Mouse (Mus musculus) lung, adult 2 months (tissue): ENCODE measurements around the gene Krt14. TPM values are rescaled to one million over a fixed set of nuclear protein-coding genes. Genes with fewer than 3 reads are reported as not detected.

Experiments
- DNase-seq: peaks from one replicate; pipeline ENCODE4 v3.0.0; 2022
- H3K4me1 ChIP-seq: fragments of 200-500 bp; 2 replicates; pipeline ENCODE4 v1.6.1; 2011; ENCODE audit warnings: low read length; ENCODE audit not compliant: control insufficient read depth, insufficient read depth
- H3K4me3 ChIP-seq: fragments of 200-500 bp; replicated peaks from 2 replicates; pipeline ENCODE3; 2011; ENCODE audit warnings: low read depth, mild to moderate bottlenecking, control low read depth, low read length; ENCODE audit errors: extremely low read depth
- CTCF ChIP-seq: fragments of 200-500 bp; IDR thresholded peaks from 2 replicates; pipeline ENCODE4 v1.5.1; 2011; ENCODE audit warnings: mild to moderate bottlenecking, low read length, control low read depth; ENCODE audit not compliant: insufficient read depth
- POLR2A ChIP-seq: fragments of 200-500 bp; IDR thresholded peaks from 2 replicates; pipeline ENCODE4 v1.6.1; 2011; ENCODE audit warnings: low read depth, mild to moderate bottlenecking, control low read depth, low read length, borderline replicate concordance; ENCODE audit errors: extremely low read depth
- WGBS: fragments of 180-500 bp; shearing (Covaris S2); methylation state at CpG from one replicate; pipeline ENCODE4 v1.1.7; 2018; 5-methylcytosine and 5-hydroxymethylcytosine counted together
- polyA plus RNA-seq: library from polyadenylated mRNA; depleted of rRNA; stranded (reverse); fragments of >200 nt; gene quantifications from 2 replicates; pipeline ENCODE4 v1.2.3, GENCODE M21; 2012

The Krt14 gene
- polyA plus RNA-seq, 1 experiment: 51.5 TPM

DNA sequence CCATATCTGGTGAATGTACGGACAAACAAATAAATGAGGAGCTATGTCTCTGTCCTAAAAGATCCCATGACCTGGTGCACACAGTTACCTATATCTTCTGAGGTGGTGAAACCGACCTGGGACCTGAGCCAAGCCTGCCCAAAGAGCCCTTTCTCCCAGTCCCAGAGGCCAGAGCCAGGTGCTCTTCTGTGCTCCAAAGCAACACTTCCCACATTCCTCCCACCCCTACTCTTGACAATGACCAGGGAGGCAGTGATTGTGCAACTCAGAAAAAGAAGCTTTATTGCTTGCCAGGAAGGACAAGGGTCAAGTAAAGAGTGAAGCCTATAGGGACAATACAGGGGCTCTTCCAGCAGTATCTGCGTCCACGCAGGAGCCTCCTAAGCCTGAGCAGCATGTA is 4.4 kb downstream of the Krt14 start:
- Histone ChIP-seq H3K4me3 (no peak overlapping the region), H3K4me1 (no peaks in the 10 kb centered on the region)
- 83% methylated on average over 4 of the region's 4 CpGs for WGBS
- DNase-seq: no peak
- no peak for TF ChIP-seq CTCF
- no peak for TF ChIP-seq POLR2A

DNA sequence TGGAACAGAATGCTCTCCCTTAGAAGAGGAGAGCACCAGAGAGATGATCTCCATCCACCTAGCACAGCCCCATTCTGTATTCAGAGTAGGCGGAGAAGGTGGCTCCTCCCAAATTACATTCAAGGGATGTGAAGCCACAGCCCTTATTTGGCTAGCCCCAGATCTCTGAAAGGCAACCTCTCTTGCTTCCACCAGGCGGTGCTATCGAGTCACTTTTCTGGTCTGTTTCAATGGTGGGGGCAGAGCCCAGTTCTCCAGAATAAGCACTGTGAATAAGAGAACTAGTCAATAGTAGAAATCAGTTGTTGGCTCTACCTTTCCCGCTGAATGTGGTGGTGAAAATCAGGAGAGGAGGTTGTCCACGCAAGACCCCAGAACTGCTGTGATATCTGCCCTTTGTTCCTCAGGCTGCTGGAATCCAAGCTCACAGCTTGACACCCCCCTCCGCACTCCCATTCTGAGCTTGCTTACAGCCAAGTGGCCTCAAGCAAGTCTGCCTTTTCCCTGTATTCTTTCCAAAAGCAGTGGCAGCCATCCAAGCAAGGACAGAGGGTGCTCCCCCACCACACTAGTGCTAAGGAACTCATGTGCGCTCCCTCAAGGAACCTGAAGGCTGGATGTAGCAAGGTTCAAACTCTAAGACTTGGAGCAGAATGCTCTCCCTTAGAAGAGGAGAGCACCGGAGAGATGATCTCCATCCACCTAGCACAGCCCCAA is 7.1 kb downstream of the Krt14 start:
- 43% methylated on average over 8 of the region's 8 CpGs for WGBS

DNA sequence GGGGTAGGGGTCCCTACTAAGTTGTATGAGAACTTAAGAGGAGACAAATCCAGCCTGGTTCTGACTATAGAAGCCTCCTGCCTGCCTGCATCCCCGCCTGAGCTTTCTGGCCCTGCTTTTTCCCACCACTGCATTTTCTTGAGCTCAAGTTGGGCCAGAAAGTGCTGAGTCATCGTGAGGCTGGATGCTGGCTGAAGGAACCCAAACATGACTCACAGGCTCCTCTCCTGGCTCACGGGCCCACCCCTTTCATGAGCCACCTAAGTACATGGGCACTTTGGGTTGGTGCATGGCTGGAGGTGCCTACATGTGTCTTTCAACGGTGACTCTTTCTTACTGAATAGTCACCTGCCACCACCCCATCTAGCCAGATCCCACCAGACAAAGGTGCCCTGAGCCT is 8.7 kb downstream of the Krt14 start:
- no peak for TF ChIP-seq CTCF
- TF ChIP-seq POLR2A: no peak
- Histone ChIP-seq H3K4me3 (no peak overlapping the region), H3K4me1 (no peaks in the 10 kb centered on the region)
- 71% methylated on average over 4 of the region's 4 CpGs for WGBS
- no peak for DNase-seq

More for the DNA sequence above, 7.1 kb downstream of the Krt14 start:
- no peak overlapping the region for H3K4me3 ChIP-seq
- 0 out of 2 replicates have a peak, but pooled peaks have one; percentile 21 for TF ChIP-seq CTCF
- TF ChIP-seq POLR2A: no peak
- peak; percentile 23 for DNase-seq
- no peaks in the 10 kb centered on the region for H3K4me1 ChIP-seq

DNA sequence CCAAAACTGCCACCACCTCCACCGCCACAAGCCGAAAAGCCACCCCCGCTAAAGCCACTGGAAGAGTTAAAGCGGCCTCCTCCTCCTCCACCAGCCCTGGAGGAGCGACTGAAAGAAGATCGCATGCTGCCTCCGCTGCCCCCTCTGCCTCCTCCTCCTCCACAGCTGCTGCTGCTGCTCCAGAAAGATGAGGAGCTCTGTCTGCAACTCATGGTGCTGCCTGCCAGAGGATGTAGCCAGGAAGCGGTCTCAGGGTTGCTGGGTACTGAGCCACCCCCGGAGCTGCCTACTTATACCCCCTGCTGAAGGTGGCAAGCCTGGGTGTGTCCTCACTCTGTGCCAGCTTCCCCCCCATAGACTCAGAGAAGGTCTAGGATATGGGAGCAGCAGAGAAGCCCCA is 14.4 kb downstream of the Krt14 start, which contains the start of gene Krt9:
Gene Krt9, minus strand, starts transcription at position 255 of the 400 bp plus-strand sequence.
- Histone ChIP-seq H3K4me1 (no peaks in the 10 kb centered on the region), H3K4me3 (no peak within 1 kb of the TSS)
- WGBS: 37% methylated on average over 9 of the region's 9 CpGs
- TF ChIP-seq POLR2A: no peak
- no peak for TF ChIP-seq CTCF
- DNase-seq: no peak

GRCm38 (mm10) chr11:100191820-100192219 is 15.5 kb downstream of the Krt14 start:
- Histone ChIP-seq H3K4me1 (no peaks in the 10 kb centered on the region), H3K4me3 (no peak overlapping the region)
- 92% methylated on average over 3 of the region's 3 CpGs for WGBS
- TF ChIP-seq POLR2A: no peak
- TF ChIP-seq CTCF: no peak
- DNase-seq: no peak

DNA sequence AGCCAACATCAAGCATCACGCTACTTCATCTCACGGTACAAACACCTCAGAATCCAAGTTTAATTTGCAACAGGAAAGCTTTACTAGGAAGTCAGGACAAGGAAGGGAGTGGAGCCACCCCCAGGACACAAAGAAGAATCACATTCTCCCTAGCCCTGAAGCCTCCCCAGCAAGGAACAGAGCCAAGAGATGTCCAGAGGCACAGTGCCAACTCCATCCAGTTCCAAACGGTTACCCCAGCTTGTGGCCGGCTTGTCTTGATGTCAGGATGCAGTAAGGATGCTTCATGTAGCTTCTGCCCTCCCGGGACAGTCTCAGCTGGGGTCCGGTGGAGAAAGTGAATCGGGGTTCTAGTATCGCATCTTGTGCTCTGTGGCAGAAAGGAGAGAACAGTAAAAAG is 20.6 kb downstream of the Krt14 start:
- 79% methylated on average over 8 of the region's 8 CpGs for WGBS
- no peak overlapping the region for H3K4me3 ChIP-seq
- TF ChIP-seq POLR2A (no peak), CTCF (no peak)
- DNase-seq: no peak
- H3K4me1 ChIP-seq: no peaks in the 10 kb centered on the region

- TF ChIP-seq CTCF: no peak
- 43% methylated on average over 7 of the region's 7 CpGs for WGBS
- Histone ChIP-seq H3K4me1 (no peaks in the 10 kb centered on the region), H3K4me3 (no peak overlapping the region)
- DNase-seq: no peak
Measured at GRCm38 (mm10) chr11:100181725-100182124, 25.6 kb downstream of the Krt14 start.

DNA sequence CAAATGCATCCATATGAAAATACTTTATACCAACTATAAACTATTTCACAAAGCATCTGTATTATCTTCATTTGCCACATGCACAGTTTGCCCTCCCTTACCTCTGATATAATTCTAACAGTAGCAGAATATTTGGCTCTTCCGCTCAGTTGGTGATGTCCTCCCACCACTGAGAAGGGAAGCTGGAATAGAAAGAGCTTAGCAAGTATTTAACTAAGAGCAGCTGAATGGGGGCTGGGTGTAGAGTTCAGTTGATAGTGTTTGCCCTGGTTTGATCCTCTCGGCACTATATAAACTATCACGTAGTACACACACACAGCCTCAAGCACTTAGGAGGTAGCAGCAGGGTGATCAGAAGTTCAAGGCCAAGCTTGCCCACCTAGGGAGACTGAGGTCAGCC is 28.1 kb downstream of the Krt14 start:
- no peak overlapping the region for H3K4me3 ChIP-seq
- H3K4me1 ChIP-seq: no peaks in the 10 kb centered on the region
- 35% methylated on average over 3 of the region's 3 CpGs for WGBS
- TF ChIP-seq POLR2A: no peak
- no peak for TF ChIP-seq CTCF
- no peak for DNase-seq

DNA sequence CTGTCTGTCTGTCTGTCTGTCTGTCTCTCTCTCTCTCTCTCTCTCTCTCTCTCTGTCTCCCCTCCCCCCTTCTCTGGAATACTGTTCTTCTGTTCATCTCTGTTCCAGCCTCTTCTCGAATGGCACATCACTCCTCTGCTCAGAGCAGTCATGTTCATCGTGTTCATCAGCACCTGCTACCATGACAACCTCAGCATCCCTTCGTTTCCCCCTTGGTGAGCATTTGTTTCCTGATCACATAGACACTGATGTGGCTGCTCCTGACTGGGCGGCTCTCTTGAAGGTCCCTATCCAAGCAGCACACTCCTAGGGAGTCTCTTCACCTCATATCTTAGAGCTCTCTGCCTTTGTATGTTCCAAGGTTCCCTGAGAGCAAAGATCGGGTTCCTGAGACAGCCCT is 29.0 kb downstream of the Krt14 start:
- TF ChIP-seq CTCF (no peak), POLR2A (no peak)
- no peak for DNase-seq
- 77% methylated on average over 5 of the region's 5 CpGs for WGBS
- Histone ChIP-seq H3K4me1 (no peaks in the 10 kb centered on the region), H3K4me3 (no peak overlapping the region)

DNA sequence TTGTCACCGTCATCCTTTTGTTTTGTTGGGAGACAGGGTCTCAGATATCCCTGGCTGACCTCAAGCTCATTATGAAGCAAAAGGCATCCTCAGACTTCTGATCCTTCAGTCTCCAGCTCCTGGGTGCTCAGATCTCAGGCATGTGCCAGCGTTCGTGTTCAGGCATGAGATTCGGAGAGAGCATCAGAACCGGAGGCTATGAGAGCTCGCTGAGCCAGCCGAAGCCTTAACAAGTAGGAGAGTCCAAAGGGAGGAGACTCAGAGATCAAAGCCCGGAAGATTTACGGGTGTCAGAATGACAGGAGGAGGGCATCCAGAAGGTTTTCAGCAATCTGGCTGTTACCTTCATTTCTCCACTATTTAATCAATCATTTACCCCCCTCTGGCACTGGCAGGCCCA is 30.6 kb downstream of the Krt14 start:
- WGBS: 62% methylated on average over 9 of the region's 9 CpGs
- Histone ChIP-seq H3K4me3 (no peak overlapping the region), H3K4me1 (no peaks in the 10 kb centered on the region)
- TF ChIP-seq POLR2A (no peak), CTCF (no peak)
- no peak for DNase-seq
